In the genomic region with DNA sequence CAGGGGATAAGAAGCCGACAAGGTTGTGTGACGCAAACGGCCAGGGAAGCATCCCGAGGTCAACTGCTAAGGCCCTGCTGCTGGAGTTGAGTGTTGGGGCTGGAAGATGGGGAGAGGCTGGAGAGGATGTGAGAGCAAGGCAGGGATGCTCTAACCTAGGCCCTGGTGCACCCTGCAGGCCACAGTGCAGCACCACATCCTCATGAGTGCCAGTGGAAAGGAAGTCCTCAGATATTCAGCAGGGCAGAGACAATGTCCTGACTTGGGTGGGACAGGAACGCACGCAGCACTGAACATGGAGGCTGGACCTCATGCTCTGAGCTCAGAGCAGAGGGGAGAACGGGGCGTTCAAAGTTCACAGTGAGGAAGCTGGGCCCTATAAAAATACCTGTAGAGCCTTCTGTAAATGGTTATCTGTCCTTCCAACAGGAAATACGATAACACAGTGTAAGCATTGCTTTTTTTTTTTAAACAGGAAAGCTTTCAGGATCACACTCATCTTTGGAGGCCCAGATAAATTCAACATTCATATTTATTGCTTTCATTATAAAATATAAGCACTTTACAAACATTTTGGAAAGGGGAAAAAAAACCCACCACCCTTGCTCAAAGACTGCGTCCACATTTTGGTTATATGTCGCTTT, we compare ENCODE assay signal across 12 mouse cellular contexts. TPM values are rescaled to one million over a fixed set of nuclear protein-coding genes. Genes with fewer than 3 reads are reported as not detected.
DNase-seq lines count a peak whose midpoint lies in the region; ATAC-seq and TF ChIP-seq lines count a peak whose summit lies in the region.
"Had no signal": no experiment of that assay in that cellular context is flagged by ENCODE, and none has a peak within 500 bp of the region (broad histone marks: within the 10 kb centered on the region; RNA-seq: fewer than 3 reads in every experiment).

No protein-coding gene starts in this region.

- no peak for DNase-seq in heart, postnatal 36 days
- no peak for DNase-seq in midbrain, postnatal 0 days (ENCODE audit: low spot score)
- DNase-seq in stomach, postnatal 0 days (ENCODE audit: low spot score) = peak; percentile 19
- DNase-seq in adrenal gland, postnatal 4 days (ENCODE audit: low spot score in 2 of 2) = no peak
- no peak for DNase-seq in left cerebral cortex, adult 18-20 months (ENCODE audit: low spot score in 2 of 2)
- DNase-seq: embryo, embryonic 11 days had no signal

- 69% methylated on average over 11 of the region's 11 CpGs for WGBS in heart, embryonic 12.5 days
- WGBS in midbrain, postnatal 0 days = 89% methylated on average over 11 of the region's 11 CpGs
- WGBS in midbrain, embryonic 16.5 days = 89% methylated on average over 11 of the region's 11 CpGs
- 52% methylated on average over 11 of the region's 11 CpGs for WGBS in intestine, postnatal 0 days
- 67% methylated on average over 11 of the region's 11 CpGs for WGBS in stomach, postnatal 0 days

- peaks cover 17% of the 10 kb centered on the region for H3K36me3 ChIP-seq in heart, embryonic 12.5 days
- H3K36me3 ChIP-seq in midbrain, postnatal 0 days (ENCODE audit: insufficient read depth, low read length) = peaks cover 2% of the 10 kb centered on the region; the same call in 1 of the 2 replicates
- H3K36me3 ChIP-seq in midbrain, embryonic 16.5 days (ENCODE audit: control insufficient read depth, insufficient read depth, low read length) = no peaks in the 10 kb centered on the region
- peaks cover 9% of the 10 kb centered on the region; the same call in 1 of the 2 replicates for H3K36me3 ChIP-seq in intestine, postnatal 0 days (ENCODE audit: control insufficient read depth, insufficient read depth)
- H3K36me3 ChIP-seq in stomach, postnatal 0 days (ENCODE audit: control insufficient read depth, insufficient read depth, low read length) = no peaks in the 10 kb centered on the region

- H3K9me3 ChIP-seq in heart, embryonic 12.5 days (replicated peaks) = no peaks in the 10 kb centered on the region
- H3K9me3 ChIP-seq in midbrain, postnatal 0 days (ENCODE audit: low read length) = no peaks in the 10 kb centered on the region
- no peaks in the 10 kb centered on the region for H3K9me3 ChIP-seq in midbrain, embryonic 16.5 days (replicated peaks; ENCODE audit: control insufficient read depth, low read length, poor library complexity, severe bottlenecking)
- H3K9me3 ChIP-seq in intestine, postnatal 0 days (ENCODE audit: control insufficient read depth) = no peaks in the 10 kb centered on the region
- no peaks in the 10 kb centered on the region for H3K9me3 ChIP-seq in stomach, postnatal 0 days (ENCODE audit: control insufficient read depth, low read length)
- H3K9me3 ChIP-seq: forebrain, embryonic 13.5 days; heart, embryonic 13.5 days; lung, embryonic 15.5 days had no signal

- TF ChIP-seq EP300 in stomach, postnatal 0 days (optimal IDR thresholded peaks at IDR 0.05) = no peak

- intact Hi-C loops in heart, postnatal 36 days (cut with DNase I) = no loop called here

- peak overlapping the region; percentile 29; the same call in 1 of the 2 replicates for H3K27ac ChIP-seq in heart, embryonic 12.5 days (ENCODE audit: poor library complexity, severe bottlenecking)
- H3K27ac ChIP-seq in midbrain, postnatal 0 days (ENCODE audit: low read depth, low read length) = no peak overlapping the region
- no peak overlapping the region for H3K27ac ChIP-seq in midbrain, embryonic 16.5 days (ENCODE audit: low read length)
- no peak overlapping the region; the same call in 1 of the 2 replicates for H3K27ac ChIP-seq in intestine, postnatal 0 days (ENCODE audit: low read depth, low read length)
- H3K27ac ChIP-seq in stomach, postnatal 0 days (replicated peaks) = no peak overlapping the region
- H3K27ac ChIP-seq: forebrain, embryonic 13.5 days; heart, embryonic 13.5 days; lung, embryonic 15.5 days had no signal

- peak; percentile 48 for TF ChIP-seq CTCF in midbrain, postnatal 0 days (IDR thresholded peaks at IDR 0.05)
- TF ChIP-seq CTCF in intestine, postnatal 0 days (IDR thresholded peaks at IDR 0.05; ENCODE audit: low read depth) = peak; percentile 69
- TF ChIP-seq CTCF in stomach, postnatal 0 days (IDR thresholded peaks at IDR 0.05; ENCODE audit: low read depth) = peak; percentile 56

- H3K4me3 ChIP-seq in heart, embryonic 12.5 days = no peak overlapping the region
- H3K4me3 ChIP-seq in midbrain, postnatal 0 days (ENCODE audit: low read depth, low read length) = no peak overlapping the region
- H3K4me3 ChIP-seq in midbrain, embryonic 16.5 days (ENCODE audit: low read depth, low read length) = no peak overlapping the region
- H3K4me3 ChIP-seq in intestine, postnatal 0 days (ENCODE audit: low read depth, low read length) = no peak overlapping the region
- H3K4me3 ChIP-seq in stomach, postnatal 0 days (ENCODE audit: low read depth, low read length) = no peak overlapping the region
- H3K4me3 ChIP-seq: forebrain, embryonic 13.5 days; heart, embryonic 13.5 days; lung, embryonic 15.5 days had no signal

- no peaks in the 10 kb centered on the region for H3K27me3 ChIP-seq in heart, embryonic 12.5 days (replicated peaks)
- no peaks in the 10 kb centered on the region for H3K27me3 ChIP-seq in midbrain, postnatal 0 days (ENCODE audit: insufficient read depth, low read length)
- H3K27me3 ChIP-seq in midbrain, embryonic 16.5 days (ENCODE audit: control insufficient read depth, insufficient read depth, low read depth, low read length) = no peaks in the 10 kb centered on the region
- no peaks in the 10 kb centered on the region for H3K27me3 ChIP-seq in intestine, postnatal 0 days (replicated peaks; ENCODE audit: control insufficient read depth, insufficient read depth, low read length)
- no peaks in the 10 kb centered on the region for H3K27me3 ChIP-seq in stomach, postnatal 0 days (ENCODE audit: control insufficient read depth, insufficient read depth, low read length)
- H3K27me3 ChIP-seq: forebrain, embryonic 13.5 days; heart, embryonic 13.5 days; lung, embryonic 15.5 days had no signal

- no peak overlapping the region for H3K4me2 ChIP-seq in heart, embryonic 12.5 days
- no peak overlapping the region for H3K4me2 ChIP-seq in midbrain, postnatal 0 days (ENCODE audit: low read depth, low read length, poor library complexity, severe bottlenecking)
- H3K4me2 ChIP-seq in midbrain, embryonic 16.5 days (ENCODE audit: low read length) = no peak overlapping the region
- no peak overlapping the region for H3K4me2 ChIP-seq in intestine, postnatal 0 days (replicated peaks; ENCODE audit: low read depth)
- no peak overlapping the region for H3K4me2 ChIP-seq in stomach, postnatal 0 days (replicated peaks; ENCODE audit: low read depth)
- H3K4me2 ChIP-seq: forebrain, embryonic 13.5 days; heart, embryonic 13.5 days; lung, embryonic 15.5 days had no signal

- peaks cover 26% of the 10 kb centered on the region for H3K4me1 ChIP-seq in heart, embryonic 12.5 days (replicated peaks)
- no peaks in the 10 kb centered on the region for H3K4me1 ChIP-seq in midbrain, postnatal 0 days (ENCODE audit: insufficient read depth, low read length)
- H3K4me1 ChIP-seq in midbrain, embryonic 16.5 days (ENCODE audit: control insufficient read depth, insufficient read depth, low read length) = 0 out of 2 replicates have a peak, but pooled peaks cover 4% of the 10 kb centered on the region
- no peaks in the 10 kb centered on the region for H3K4me1 ChIP-seq in intestine, postnatal 0 days (replicated peaks; ENCODE audit: control insufficient read depth, insufficient read depth, low read length)
- H3K4me1 ChIP-seq in stomach, postnatal 0 days (replicated peaks; ENCODE audit: control insufficient read depth, insufficient read depth) = no peaks in the 10 kb centered on the region

- no peak overlapping the region for H3K9ac ChIP-seq in heart, embryonic 12.5 days
- H3K9ac ChIP-seq in midbrain, postnatal 0 days (replicated peaks; ENCODE audit: low read length, poor library complexity, severe bottlenecking) = no peak overlapping the region
- H3K9ac ChIP-seq in midbrain, embryonic 16.5 days (ENCODE audit: low read depth, low read length) = no peak overlapping the region
- H3K9ac ChIP-seq in intestine, postnatal 0 days (ENCODE audit: low read depth, low read length) = no peak overlapping the region
- H3K9ac ChIP-seq in stomach, postnatal 0 days (ENCODE audit: low read length) = no peak overlapping the region
- H3K9ac ChIP-seq: forebrain, embryonic 13.5 days; heart, embryonic 13.5 days; lung, embryonic 15.5 days had no signal

- peak; percentile 46; the same call in 1 of the 2 replicates for ATAC-seq in heart, embryonic 12.5 days (ENCODE audit: insufficient number of reproducible peaks, low FRiP score)
- no peak for ATAC-seq in midbrain, postnatal 0 days (ENCODE audit: low FRiP score)
- no peak for ATAC-seq in midbrain, embryonic 16.5 days
- peak; percentile 82 for ATAC-seq in intestine, postnatal 0 days
- peak; percentile 57 for ATAC-seq in stomach, postnatal 0 days (ENCODE audit: low FRiP score, low TSS enrichment)

RNA-seq across cellular contexts. Expression of a gene that starts 23.0 kb away (rescaled TPM):
- 124 and 130 TPM in 2 replicates for polyA plus RNA-seq in heart, embryonic 12.5 days (2016; fragmentation: Nextera tagmentation; extraction: Ambion mirVana)
- 10 to 100 TPM; 40.1 to 46.0 TPM for total RNA-seq in heart, postnatal 36 days (2021)
- total RNA-seq in midbrain, postnatal 0 days (2014; rRNA removed) = 32.5 and 36.7 TPM in 2 replicates
- polyA plus RNA-seq in midbrain, postnatal 0 days (2015; fragmentation: Nextera tagmentation; extraction: Ambion mirVana) = 66.9 and 71.0 TPM in 2 replicates
- polyA plus RNA-seq in midbrain, embryonic 16.5 days (2015; fragmentation: Nextera tagmentation; extraction: Ambion mirVana) = 69.2 and 71.1 TPM in 2 replicates
- polyA plus RNA-seq in intestine, postnatal 0 days (2015; fragmentation: Nextera tagmentation; extraction: Ambion mirVana) = 76.2 and 77.9 TPM in 2 replicates
- 76.8 and 85.8 TPM in 2 replicates for polyA plus RNA-seq in stomach, postnatal 0 days (2015; fragmentation: Nextera tagmentation; extraction: Ambion mirVana)
- 100 to 1,000 TPM; 160 to 167 TPM for total RNA-seq in adrenal gland, postnatal 4 days (2021)
- 10 to 100 TPM; 83.1 to 98.6 TPM for total RNA-seq in left cerebral cortex, adult 18-20 months (2021)

Comparison
In these comparisons a context has a peak if more than half of its experiments do, and no peak if none do; other contexts are left out.
1. ATAC-seq: peak in heart, embryonic 12.5 days (single experiment), intestine, postnatal 0 days (single experiment) and stomach, postnatal 0 days (single experiment); none in midbrain, postnatal 0 days (single experiment) and midbrain, embryonic 16.5 days (single experiment).
2. Peak in every context shown above with its lines, with median percentiles within 50 percentile points of each other: CTCF ChIP-seq.